Comparison of ENCODE assay signal across 16 mouse cellular contexts in the genomic region with DNA sequence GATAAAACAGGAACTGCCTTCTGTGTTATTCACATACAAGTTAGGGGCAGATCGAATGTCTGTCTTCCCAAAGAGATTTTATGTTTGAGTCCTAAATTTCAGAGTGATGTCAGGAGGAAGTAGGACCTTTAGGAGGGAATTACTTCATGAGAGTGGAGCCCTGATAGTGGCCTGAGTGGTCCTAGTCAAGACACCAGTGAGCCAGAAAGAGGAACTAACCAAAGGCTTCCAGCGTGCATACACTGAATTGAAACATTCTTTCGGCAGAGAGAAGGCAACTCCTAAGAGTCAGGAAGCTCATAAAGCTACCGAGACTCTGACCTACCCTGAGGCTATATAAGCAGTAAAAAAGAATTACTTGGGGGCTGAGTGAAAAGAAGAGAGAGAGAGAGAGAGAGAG. TPM values are rescaled to one million over a fixed set of nuclear protein-coding genes. Genes with fewer than 3 reads are reported as not detected.
"Had no signal": no experiment of that assay in that cellular context is flagged by ENCODE, and none has a peak within 500 bp of the region (broad histone marks: within the 10 kb centered on the region; RNA-seq: fewer than 3 reads in every experiment).

No protein-coding gene starts in this region.

- H3K27me3 ChIP-seq: limb, embryonic 15.5 days; liver, embryonic 12.5 days; neural tube, embryonic 13.5 days had no signal

- H3K4me3 ChIP-seq: limb, embryonic 15.5 days; liver, embryonic 12.5 days; midbrain, embryonic 10.5 days; neural tube, embryonic 13.5 days had no signal

- DNase-seq: kidney, adult 11 months; kidney, adult 9 months; kidney, postnatal 36 days; lung, embryonic 14.5 days; lung, postnatal 14 days; retina, postnatal 1 day had no signal

- H3K9me3 ChIP-seq: limb, embryonic 15.5 days; liver, embryonic 12.5 days; midbrain, embryonic 10.5 days; neural tube, embryonic 13.5 days had no signal

- ATAC-seq: liver, embryonic 12.5 days; midbrain, embryonic 16.5 days had no signal

- H3K36me3 ChIP-seq: limb, embryonic 15.5 days; liver, embryonic 12.5 days; midbrain, embryonic 10.5 days; neural tube, embryonic 13.5 days had no signal

- H3K9ac ChIP-seq: limb, embryonic 15.5 days; liver, embryonic 12.5 days; lung, embryonic 14.5 days; neural tube, embryonic 13.5 days had no signal

- H3K27ac ChIP-seq: kidney, postnatal 0 days; limb, embryonic 15.5 days; liver, embryonic 12.5 days; macrophage; midbrain, embryonic 10.5 days; neural tube, embryonic 13.5 days had no signal

- H3K4me2 ChIP-seq: limb, embryonic 15.5 days; liver, embryonic 12.5 days; lung, embryonic 14.5 days; neural tube, embryonic 13.5 days had no signal

- H3K4me1 ChIP-seq: limb, embryonic 15.5 days; neural tube, embryonic 13.5 days had no signal

RNA-seq across cellular contexts. Expression of a gene that starts 18.2 kb away (rescaled TPM):
- polyA plus RNA-seq: kidney, postnatal 0 days; limb, embryonic 11.5 days; limb, embryonic 15.5 days; liver, embryonic 12.5 days; liver, embryonic 16.5 days; stomach, embryonic 16.5 days had no signal
